Mouse (Mus musculus): ENCODE results near the gene 2310003L06Rik.

DNA sequence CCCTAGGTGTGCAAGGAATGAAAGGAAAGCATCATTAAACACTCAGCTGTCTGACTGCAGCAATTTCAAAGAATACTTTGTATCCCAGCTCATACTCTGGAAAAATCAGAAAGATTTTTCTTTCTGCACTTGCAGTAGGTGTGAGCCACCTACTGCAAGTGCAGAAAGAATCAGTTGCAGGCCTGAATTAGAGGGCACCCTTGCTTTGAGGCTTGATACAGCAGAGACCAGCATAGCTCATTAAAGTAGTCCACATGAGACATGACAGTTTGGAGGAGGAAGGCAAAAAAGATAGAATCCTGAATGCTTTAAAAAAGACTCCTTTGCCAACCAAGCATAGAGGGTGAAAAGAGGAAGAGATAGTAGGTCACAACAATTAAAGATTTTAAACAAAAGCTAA is 26.7 kb upstream of the 2310003L06Rik start:
- TF ChIP-seq CTCF (IDR thresholded peaks at IDR 0.05; ENCODE audit: insufficient read depth, low read length) (no peak), POLR2A (IDR thresholded peaks at IDR 0.05; ENCODE audit: borderline replicate concordance, extremely low read depth, low read depth, low read length) (no peak)

All from lung, adult 2 months (tissue).